Mouse (Mus musculus) lung, adult 2 months (tissue): Measurements from ENCODE around the gene Mstn.

Experiments used
- CTCF ChIP-seq: fragments of 200-500 bp; IDR thresholded peaks from 2 replicates; pipeline ENCODE4 v1.5.1; 2011; ENCODE audit warnings: mild to moderate bottlenecking, low read length, control low read depth; ENCODE audit not compliant: insufficient read depth
- POLR2A ChIP-seq: fragments of 200-500 bp; IDR thresholded peaks from 2 replicates; pipeline ENCODE4 v1.6.1; 2011; ENCODE audit warnings: low read depth, mild to moderate bottlenecking, control low read depth, low read length, borderline replicate concordance; ENCODE audit errors: extremely low read depth

DNA sequence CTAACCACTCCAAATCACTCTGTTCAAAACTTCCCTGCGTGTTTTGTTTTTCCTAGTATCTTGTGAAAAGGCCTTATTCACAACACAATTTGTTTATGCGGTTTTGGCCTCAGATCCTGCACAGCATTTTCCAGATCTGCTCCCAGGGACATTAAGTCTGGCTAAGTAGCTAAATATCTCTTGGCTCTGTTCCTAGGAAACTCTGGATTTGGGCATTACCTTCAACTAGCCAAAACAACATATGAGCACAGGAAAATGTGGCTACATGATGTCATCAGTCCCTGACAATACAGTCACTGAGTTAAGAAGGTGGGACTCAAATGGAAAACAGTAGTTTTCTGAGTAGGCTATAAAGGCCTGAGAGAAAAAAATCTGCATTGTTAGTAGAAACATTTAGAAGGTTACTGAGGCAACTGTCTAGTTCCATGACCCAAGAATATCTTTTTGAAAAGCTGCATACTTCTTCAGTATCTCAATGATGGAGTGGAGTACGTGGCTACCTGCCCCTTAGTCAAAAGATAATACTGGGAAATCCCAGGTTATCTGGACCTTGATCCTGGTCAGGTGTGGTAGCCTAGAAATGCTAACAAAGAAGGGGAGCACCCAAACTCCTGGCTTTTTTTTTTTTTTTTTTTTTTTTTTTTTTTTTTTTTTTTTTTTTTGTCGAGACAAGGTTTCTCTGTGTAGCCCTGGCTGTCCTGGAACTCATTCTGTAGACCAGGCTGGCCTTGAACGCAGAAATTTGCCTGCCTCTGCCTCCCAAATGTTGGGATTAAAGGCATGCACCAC lies 8.5 kb downstream of the Mstn start:
- TF ChIP-seq POLR2A (no peak), CTCF (no peak)
